Mouse (Mus musculus) heart, postnatal 0 days (tissue): Measurements from ENCODE around the gene A930004D18Rik. TPM values are rescaled to one million over a fixed set of nuclear protein-coding genes. Genes with fewer than 3 reads are reported as not detected.

Source experiments
- ATAC-seq: fragments of 200-750 bp; cut with Nextera tagmentation; 2 replicates; pipeline ENCODE4 v1.8.0; 2017; ENCODE audit warnings: low read depth, moderate number of reproducible peaks, moderate library complexity; ENCODE audit not compliant: insufficient read depth
- DNase-seq: peaks from one replicate; pipeline ENCODE4 v3.0.0-alpha.2; 2016; ENCODE audit warnings: low spot score
- H3K27ac ChIP-seq: fragments of 300-500 bp; sonication (generic); 2 replicates; pipeline ENCODE4 v1.5.1; 2014; ENCODE audit warnings: low read depth, mild to moderate bottlenecking
- H3K27me3 ChIP-seq: fragments of 300-500 bp; sonication (generic); 2 replicates; pipeline ENCODE4 v1.6.1; 2014; ENCODE audit warnings: low read length, mixed read lengths; ENCODE audit not compliant: control insufficient read depth, insufficient read depth
- H3K36me3 ChIP-seq: fragments of 300-500 bp; sonication (generic); replicated peaks from 2 replicates; pipeline ENCODE4 v1.6.1; 2014; ENCODE audit warnings: low read length, mixed read lengths; ENCODE audit not compliant: control insufficient read depth, insufficient read depth
- H3K4me1 ChIP-seq: fragments of 300-500 bp; sonication (generic); 2 replicates; pipeline ENCODE4 v1.6.1; 2014; ENCODE audit warnings: antibody characterized with exemption; ENCODE audit not compliant: control insufficient read depth, insufficient read depth
- H3K4me2 ChIP-seq: fragments of 300-500 bp; sonication (generic); 2 replicates; pipeline ENCODE4 v1.6.1; 2014; ENCODE audit warnings: low read depth, mild to moderate bottlenecking, low read length, moderate library complexity
- H3K4me3 ChIP-seq: fragments of 300-500 bp; sonication (generic); 2 replicates; pipeline ENCODE4 v1.5.1; 2014; ENCODE audit warnings: low read depth, low read length
- H3K9ac ChIP-seq: fragments of 300-500 bp; sonication (generic); replicated peaks from 2 replicates; pipeline ENCODE4 v1.6.1; 2014; ENCODE audit warnings: low read depth, low read length, mixed read lengths
- H3K9me3 ChIP-seq: fragments of 300-500 bp; sonication (generic); replicated peaks from 2 replicates; pipeline ENCODE4 v1.6.1; 2016; ENCODE audit warnings: low read length; ENCODE audit not compliant: control insufficient read depth
- CTCF ChIP-seq: IDR thresholded peaks from 2 replicates; pipeline ENCODE4 v1.5.1; 2016; ENCODE audit warnings: antibody characterized with exemption, control low read depth, low read depth
- EP300 ChIP-seq: IDR thresholded peaks from 2 replicates; pipeline ENCODE4 v1.6.1; 2016; ENCODE audit warnings: antibody characterized with exemption, low read depth
- WGBS: fragments of 180-500 bp; shearing (Covaris S2); extraction: QIAGEN DNeasy Blood & Tissue Kit; methylation state at CpG from one replicate; pipeline ENCODE4 v1.1.7; 2014; 5-methylcytosine and 5-hydroxymethylcytosine counted together
- polyA plus RNA-seq: library from polyadenylated mRNA; unstranded; fragments of >200 nt; fragmentation: Nextera tagmentation; extraction: Ambion mirVana; gene quantifications from 2 replicates; pipeline ENCODE4 v1.2.1, GENCODE M21; 2015
- total RNA-seq: library from RNA; depleted of rRNA; stranded (reverse); fragments of >200 nt; gene quantifications from 2 replicates; pipeline ENCODE4 v1.2.3, GENCODE M21; 2014; ENCODE audit warnings: low replicate concordance

The A930004D18Rik gene
- total and polyA plus RNA-seq, 2 experiments from 2014 or later = 3.5 to 8.4 TPM

DNA sequence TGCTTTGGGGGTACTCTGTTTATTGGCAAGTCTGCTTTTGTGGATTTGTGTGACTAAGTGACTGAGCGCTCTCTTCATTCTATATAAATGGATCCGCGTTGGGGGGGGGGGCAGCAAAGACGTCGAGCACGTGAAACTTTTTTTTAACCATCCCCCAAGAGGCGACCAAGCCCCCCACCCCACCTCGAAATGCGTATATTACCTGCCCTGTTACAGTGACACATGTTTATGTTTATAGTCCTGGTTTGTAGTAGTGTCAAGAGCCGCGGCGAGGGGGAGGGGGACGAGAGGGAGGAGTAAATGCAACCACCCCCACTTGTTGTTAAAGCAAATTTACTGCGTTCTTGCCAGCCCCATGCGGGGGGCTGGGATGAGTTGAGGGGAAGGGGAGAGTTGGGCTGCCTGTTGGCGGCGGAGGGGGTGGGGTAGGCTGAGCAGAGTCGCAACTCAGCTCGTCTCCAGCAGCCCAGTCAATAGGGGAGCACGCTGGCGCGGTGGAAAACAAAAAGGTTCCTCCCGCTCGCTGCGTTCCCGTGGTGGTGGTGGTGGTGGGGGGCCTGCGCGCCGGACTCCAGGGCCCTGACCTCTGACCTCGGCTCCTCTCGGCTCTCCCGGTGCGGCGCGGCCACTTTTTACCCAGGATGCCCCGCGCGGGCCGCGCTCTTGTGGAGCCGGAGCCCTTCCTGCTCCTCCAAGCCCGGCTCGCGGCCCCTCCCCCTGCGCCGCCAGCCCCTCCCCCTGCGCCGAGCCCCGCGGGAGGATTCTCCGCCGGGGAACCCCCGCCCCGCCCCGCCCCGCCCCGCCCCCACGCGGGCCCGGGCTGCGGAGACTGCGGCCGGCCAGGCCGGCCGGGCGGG, 18.6 kb upstream of the A930004D18Rik start:
- peak; percentile 92 for DNase-seq
- Histone ChIP-seq H3K9ac (peak overlapping the region; percentile 92), H3K27me3 (no peaks in the 10 kb centered on the region), H3K4me2 (peak overlapping the region; percentile 76), H3K27ac (peak overlapping the region; percentile 99), H3K4me1 (peaks cover 20% of the 10 kb centered on the region; the same call in 1 of the 2 replicates), H3K4me3 (peak overlapping the region; percentile 75), H3K9me3 (no peaks in the 10 kb centered on the region), H3K36me3 (no peaks in the 10 kb centered on the region)
- under 1% methylated on average over 47 of the region's 66 CpGs for WGBS
- TF ChIP-seq EP300 (peak; percentile 61; the same call in 1 of the 2 replicates), CTCF (no peak)
- ATAC-seq = peak; percentile 87

DNA sequence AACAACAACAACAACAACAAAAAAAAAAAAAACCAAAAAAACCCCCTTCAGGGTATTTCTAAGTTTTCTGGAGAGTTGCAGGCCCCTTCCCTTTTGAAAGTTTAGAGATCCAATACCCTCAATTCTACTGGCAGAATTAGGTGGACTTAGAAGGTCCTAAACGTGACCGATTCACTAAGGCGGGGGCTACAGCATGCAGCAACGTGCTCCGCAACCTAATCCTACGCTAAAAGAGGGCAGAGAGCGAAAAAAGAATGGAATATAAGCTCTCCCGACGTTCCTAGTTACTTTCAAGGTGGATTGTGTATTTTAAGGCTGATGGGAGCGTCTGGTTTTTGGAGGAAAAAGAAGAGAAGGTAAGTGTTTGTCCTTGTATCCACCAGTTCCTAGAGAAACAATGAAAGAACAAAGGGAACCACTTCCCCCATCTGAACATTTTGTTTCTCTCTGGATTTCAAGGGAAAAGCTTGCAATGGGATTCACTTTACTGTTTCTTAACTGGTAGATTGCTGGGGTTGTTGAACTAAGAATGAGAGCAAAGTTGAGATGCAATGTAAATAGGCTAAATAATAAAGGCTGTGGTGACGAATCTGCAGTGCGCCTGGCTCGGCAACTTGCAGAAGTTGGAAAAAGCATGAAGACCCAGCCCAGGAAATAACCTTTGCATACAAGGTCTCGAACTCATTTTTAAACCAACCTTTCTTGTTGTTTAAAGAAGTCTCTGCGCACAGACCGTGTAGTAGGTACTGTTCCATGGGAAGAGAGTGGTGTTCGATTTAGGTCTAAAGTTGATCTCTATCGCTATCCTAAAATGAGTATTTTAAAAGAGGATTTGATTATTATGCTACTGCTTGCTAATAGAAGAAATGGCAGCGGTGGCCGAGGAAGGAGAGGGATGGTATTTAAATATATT, 17.7 kb upstream of the A930004D18Rik start, which contains the start of gene Mllt10:
Gene Mllt10, plus strand, starts transcription at position 222 of the 913 bp plus-strand sequence.
- H3K9me3 ChIP-seq = no peaks in the 10 kb centered on the region
- peak within 1 kb of the TSS; percentile 75 for H3K4me3 ChIP-seq
- peak within 1 kb of the TSS; percentile 99 for H3K27ac ChIP-seq
- peaks cover 28% of the 10 kb centered on the region for H3K4me1 ChIP-seq
- DNase-seq = peak; percentile 63
- TF ChIP-seq EP300 = no peak
- no peak for TF ChIP-seq CTCF
- H3K4me2 ChIP-seq = peak within 1 kb of the TSS; percentile 76
- no peak for ATAC-seq
- peak within 1 kb of the TSS; percentile 92 for H3K9ac ChIP-seq
- no peaks in the 10 kb centered on the region for H3K27me3 ChIP-seq
- WGBS = 3% methylated on average over 20 of the region's 20 CpGs
- H3K36me3 ChIP-seq = no peaks in the 10 kb centered on the region

DNA sequence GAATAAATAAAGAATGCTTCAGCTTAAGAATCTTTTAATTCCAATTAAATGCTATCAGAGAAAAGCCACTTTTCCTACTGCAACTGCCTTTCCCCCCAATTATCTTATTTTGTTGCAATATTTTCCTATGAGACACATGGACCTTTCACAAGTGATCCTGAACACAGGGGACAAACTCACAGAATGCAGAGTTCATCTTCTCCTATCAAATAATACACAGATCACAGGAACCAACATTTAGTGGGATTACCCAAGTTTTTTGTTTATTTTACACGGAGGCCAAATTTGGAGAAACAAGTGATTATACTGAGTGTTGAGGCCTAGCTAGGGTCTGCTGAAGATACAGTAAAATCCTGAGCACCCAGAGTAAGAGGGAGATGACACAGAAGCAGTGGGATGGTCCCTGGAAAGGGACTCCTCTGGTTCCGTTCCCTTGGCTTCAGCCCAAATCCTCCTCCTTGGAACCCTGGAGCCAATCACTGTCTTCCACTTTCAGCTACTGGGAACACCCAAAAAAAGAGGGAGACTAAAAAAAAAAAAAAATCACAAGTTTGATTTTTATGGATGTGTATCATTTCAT, 16.5 kb upstream of the A930004D18Rik start:
- 30% methylated on average over 2 of the region's 2 CpGs for WGBS
- 0 out of 2 replicates have a peak overlapping the region, but pooled peaks have one; percentile 92 for H3K9ac ChIP-seq

DNA sequence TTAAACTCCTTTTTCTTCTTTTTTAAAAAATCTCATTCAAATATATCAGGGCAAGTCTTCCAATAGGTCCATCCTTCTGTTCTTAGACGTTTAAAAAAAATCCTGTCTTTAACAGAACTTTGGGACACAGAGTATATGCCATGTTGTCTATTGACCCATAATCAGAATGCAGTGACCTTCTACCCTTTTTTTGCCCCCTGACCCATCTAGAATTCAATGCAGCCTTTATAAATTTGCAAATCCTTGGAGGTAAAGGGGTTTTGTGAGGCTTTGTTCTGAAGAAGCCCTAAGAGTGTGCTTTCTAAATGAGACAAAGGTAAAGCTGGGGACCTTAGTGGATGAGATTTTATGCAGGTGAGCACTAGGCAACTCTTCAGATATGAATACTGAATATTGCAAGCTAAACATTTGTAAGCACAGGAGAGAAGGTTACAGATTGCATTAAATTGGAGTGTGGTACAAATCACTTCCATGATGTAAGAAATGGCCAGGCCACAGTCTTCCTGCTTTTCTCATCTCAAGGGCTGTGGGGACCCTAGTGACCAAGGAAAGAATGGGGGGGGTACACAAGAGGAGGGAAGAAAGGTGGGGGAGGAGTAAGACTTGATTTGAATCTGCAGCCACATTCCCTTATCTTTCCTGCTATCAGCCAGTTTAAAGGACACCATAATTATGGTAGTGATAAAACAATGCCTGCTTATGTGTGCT, 15.9 kb upstream of the A930004D18Rik start:
- peak; percentile 4 for DNase-seq
- ATAC-seq = no peak
- no peaks in the 10 kb centered on the region for H3K9me3 ChIP-seq
- no peak overlapping the region for H3K4me2 ChIP-seq
- 83% methylated on average over 1 of the region's 1 CpGs for WGBS
- H3K36me3 ChIP-seq = no peaks in the 10 kb centered on the region
- peaks cover 25% of the 10 kb centered on the region for H3K4me1 ChIP-seq
- no peak for TF ChIP-seq CTCF
- no peak overlapping the region for H3K4me3 ChIP-seq
- H3K27ac ChIP-seq = no peak overlapping the region
- H3K9ac ChIP-seq = no peak overlapping the region
- H3K27me3 ChIP-seq = no peaks in the 10 kb centered on the region

More for the DNA sequence above, 16.5 kb upstream of the A930004D18Rik start:
- Histone ChIP-seq H3K36me3 (no peaks in the 10 kb centered on the region), H3K27ac (peak overlapping the region; percentile 99; the same call in 1 of the 2 replicates), H3K9me3 (no peaks in the 10 kb centered on the region), H3K4me2 (peak overlapping the region; percentile 76; the same call in 1 of the 2 replicates), H3K4me1 (peaks cover 31% of the 10 kb centered on the region), H3K27me3 (no peaks in the 10 kb centered on the region), H3K4me3 (no peak overlapping the region)
- no peak for TF ChIP-seq EP300
- TF ChIP-seq CTCF = no peak
- DNase-seq (peak; percentile 70), ATAC-seq (no peak)
